In genomic region chr15:97499821-97500385, GRCm38 (mm10) we compare ENCODE assay signal across 27 mouse cellular contexts.
DNase-seq lines count a peak whose midpoint lies in the region; TF ChIP-seq lines count a peak whose summit lies in the region.
"Had no signal": no experiment of that assay in that cellular context is flagged by ENCODE, and none has a peak within 500 bp of the region (broad histone marks: within the 10 kb centered on the region; RNA-seq: fewer than 3 reads in every experiment).

No protein-coding gene starts in this region.

- DNase-seq in spleen, postnatal 4 days (ENCODE audit: low spot score in 2 of 2): peak; percentile 6 to 53
- DNase-seq in spleen, postnatal 36 days (ENCODE audit: low spot score in 2 of 2): no peak
- DNase-seq in 3T3-L1 (ENCODE audit: low read depth, low spot score): peak; percentile 67
- DNase-seq in layer of hippocampus, adult 18-20 months (ENCODE audit: low spot score in 2 of 2): no peak
- DNase-seq in heart, embryonic 10.5 days (ENCODE audit: low spot score): no peak
- DNase-seq: adrenal gland, adult 2 months; adrenal gland, postnatal 14 days; B cell, adult 2 months; cerebellum, adult 11 months; cerebellum, adult 2 months; cerebellum, adult 9-11 months; cerebellum, postnatal 25 days; gastrocnemius, postnatal 10 days; gastrocnemius, postnatal 36 days; heart, postnatal 14 days; heart, postnatal 4 days had no signal

- H3K27ac ChIP-seq in embryonic fibroblast, embryonic 13.5 days (ENCODE audit: insufficient read depth, low read length): peak overlapping the region; percentile 42
- H3K27ac ChIP-seq in heart, embryonic 10.5 days: no peak overlapping the region
- H3K27ac ChIP-seq: embryonic facial prominence, embryonic 12.5 days; embryonic facial prominence, embryonic 15.5 days; forebrain, embryonic 12.5 days; forebrain, embryonic 15.5 days; heart, embryonic 13.5 days; hindbrain, embryonic 14.5 days; hindbrain, postnatal 0 days had no signal

- no peaks in the 10 kb centered on the region for H3K36me3 ChIP-seq in heart, embryonic 10.5 days
- H3K36me3 ChIP-seq: embryonic facial prominence, embryonic 12.5 days; embryonic facial prominence, embryonic 15.5 days; forebrain, embryonic 12.5 days; forebrain, embryonic 15.5 days; G1E; heart, embryonic 13.5 days had no signal

- no peak for TF ChIP-seq CTCF in embryonic fibroblast, embryonic 13.5 days (IDR thresholded peaks at IDR 0.05; ENCODE audit: borderline replicate concordance, insufficient read depth, low read length)

- 63% methylated on average over 4 of the region's 4 CpGs for WGBS in heart, embryonic 10.5 days

- no peak for TF ChIP-seq POLR2A in embryonic fibroblast, embryonic 13.5 days (IDR thresholded peaks at IDR 0.05; ENCODE audit: low read depth, low read length)

- H3K4me1 ChIP-seq in embryonic fibroblast, embryonic 13.5 days (ENCODE audit: control insufficient read depth, insufficient read depth, low read length): 0 out of 2 replicates have a peak, but pooled peaks cover 3% of the 10 kb centered on the region
- H3K4me1 ChIP-seq in heart, embryonic 10.5 days: no peaks in the 10 kb centered on the region
- H3K4me1 ChIP-seq: embryonic facial prominence, embryonic 12.5 days; embryonic facial prominence, embryonic 15.5 days; forebrain, embryonic 12.5 days; forebrain, embryonic 15.5 days; heart, embryonic 13.5 days had no signal

- H3K27me3 ChIP-seq in heart, embryonic 10.5 days (ENCODE audit: insufficient read depth, poor library complexity, severe bottlenecking): no peaks in the 10 kb centered on the region
- H3K27me3 ChIP-seq: CH12.LX; embryonic facial prominence, embryonic 12.5 days; embryonic facial prominence, embryonic 15.5 days; forebrain, embryonic 12.5 days; forebrain, embryonic 15.5 days; heart, embryonic 13.5 days had no signal

- H3K9me3 ChIP-seq in heart, embryonic 10.5 days: no peaks in the 10 kb centered on the region
- H3K9me3 ChIP-seq: embryonic facial prominence, embryonic 12.5 days; embryonic facial prominence, embryonic 15.5 days; forebrain, embryonic 12.5 days; forebrain, embryonic 15.5 days had no signal

- H3K4me3 ChIP-seq in embryonic fibroblast, embryonic 13.5 days (ENCODE audit: insufficient read depth, low read length): no peak overlapping the region
- no peak overlapping the region for H3K4me3 ChIP-seq in heart, embryonic 10.5 days
- H3K4me3 ChIP-seq: embryonic facial prominence, embryonic 12.5 days; embryonic facial prominence, embryonic 15.5 days; erythroblast, embryonic 14.5 days; forebrain, embryonic 12.5 days; forebrain, embryonic 15.5 days; heart, embryonic 13.5 days had no signal

Comparison
In these comparisons a context has a peak if more than half of its experiments do, and no peak if none do; other contexts are left out.
1. DNase-seq: peak in spleen, postnatal 4 days (2 of 2) and 3T3-L1 (single experiment); none in spleen, postnatal 36 days (0 of 2), layer of hippocampus, adult 18-20 months (0 of 2) and heart, embryonic 10.5 days (single experiment).